Mouse (Mus musculus): ENCODE results near the gene Exoc2.

GRCm38 (mm10) chr13:30913028-30913427, 60.9 kb downstream of the Exoc2 start:
- no peak for TF ChIP-seq CTCF (IDR thresholded peaks at IDR 0.05; ENCODE audit: low read depth, low read length)
- no peak for TF ChIP-seq TAL1 (conservative IDR thresholded peaks at IDR 0.05; ENCODE audit: low read depth, low read length)
- TF ChIP-seq POLR2AphosphoS5 (IDR thresholded peaks at IDR 0.05; ENCODE audit: insufficient replicate concordance, low read depth, low read length) = no peak
- TF ChIP-seq GATA1 (IDR thresholded peaks at IDR 0.05; ENCODE audit: borderline replicate concordance, low read length) = no peak
